Mouse (Mus musculus): Measurements from ENCODE around the gene Akt2. TPM values are rescaled to one million over a fixed set of nuclear protein-coding genes. Genes with fewer than 3 reads are reported as not detected.

Akt2 gene
- polyA plus RNA-seq, 1 experiment = 102 TPM

DNA sequence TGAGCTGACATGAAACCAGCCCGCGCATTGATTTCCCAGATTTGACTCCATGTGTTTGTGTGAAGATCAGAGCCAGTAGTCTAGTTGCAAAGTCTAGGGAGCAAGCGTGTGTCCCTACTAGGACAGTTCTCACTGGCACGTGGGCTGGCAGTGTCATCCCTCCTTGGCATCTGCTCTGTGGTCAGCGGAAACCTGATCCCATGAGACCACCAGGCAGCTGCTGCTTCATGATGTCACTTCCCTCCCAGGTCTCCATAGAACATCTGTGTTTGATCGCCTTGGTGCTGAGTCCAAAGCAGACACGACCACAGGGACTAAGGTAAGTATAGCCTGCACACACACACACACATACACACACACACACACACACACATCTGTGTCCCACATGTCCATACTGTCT lies 12.9 kb upstream of the Akt2 start:
- Histone ChIP-seq H3K79me2 (ENCODE audit: control insufficient read depth, insufficient read depth) (peaks cover 12% of the 10 kb centered on the region), H3ac (ENCODE audit: control insufficient read depth, insufficient read length, low read depth) (no peak overlapping the region), H3K36me3 (ENCODE audit: control insufficient read depth, insufficient read depth) (peaks cover 55% of the 10 kb centered on the region), H3K4me3 (ENCODE audit: insufficient read depth, poor library complexity, severe bottlenecking) (no peak overlapping the region), H3K79me3 (ENCODE audit: low read depth) (no peaks in the 10 kb centered on the region), H3K27me3 (ENCODE audit: control insufficient read depth, insufficient read depth, insufficient read length) (no peaks in the 10 kb centered on the region)
- TF ChIP-seq CEBPB (IDR thresholded peaks at IDR 0.05; ENCODE audit: low read depth) (no peak), MYOG (IDR thresholded peaks at IDR 0.05; ENCODE audit: control insufficient read depth, extremely low read depth, insufficient read length) (no peak), MYOD1 (IDR thresholded peaks at IDR 0.05; ENCODE audit: control insufficient read depth, insufficient read length, low read depth) (peak; percentile 97), CTCF (IDR thresholded peaks at IDR 0.05; ENCODE audit: control insufficient read depth, insufficient read depth, insufficient read length) (no peak), FOSL1 (IDR thresholded peaks at IDR 0.05; ENCODE audit: insufficient read depth, low read length, poor library complexity, severe bottlenecking) (no peak), USF1 (IDR thresholded peaks at IDR 0.05; ENCODE audit: low read depth) (peak; percentile 70), MAX (IDR thresholded peaks at IDR 0.05) (peak; percentile 77)

DNA sequence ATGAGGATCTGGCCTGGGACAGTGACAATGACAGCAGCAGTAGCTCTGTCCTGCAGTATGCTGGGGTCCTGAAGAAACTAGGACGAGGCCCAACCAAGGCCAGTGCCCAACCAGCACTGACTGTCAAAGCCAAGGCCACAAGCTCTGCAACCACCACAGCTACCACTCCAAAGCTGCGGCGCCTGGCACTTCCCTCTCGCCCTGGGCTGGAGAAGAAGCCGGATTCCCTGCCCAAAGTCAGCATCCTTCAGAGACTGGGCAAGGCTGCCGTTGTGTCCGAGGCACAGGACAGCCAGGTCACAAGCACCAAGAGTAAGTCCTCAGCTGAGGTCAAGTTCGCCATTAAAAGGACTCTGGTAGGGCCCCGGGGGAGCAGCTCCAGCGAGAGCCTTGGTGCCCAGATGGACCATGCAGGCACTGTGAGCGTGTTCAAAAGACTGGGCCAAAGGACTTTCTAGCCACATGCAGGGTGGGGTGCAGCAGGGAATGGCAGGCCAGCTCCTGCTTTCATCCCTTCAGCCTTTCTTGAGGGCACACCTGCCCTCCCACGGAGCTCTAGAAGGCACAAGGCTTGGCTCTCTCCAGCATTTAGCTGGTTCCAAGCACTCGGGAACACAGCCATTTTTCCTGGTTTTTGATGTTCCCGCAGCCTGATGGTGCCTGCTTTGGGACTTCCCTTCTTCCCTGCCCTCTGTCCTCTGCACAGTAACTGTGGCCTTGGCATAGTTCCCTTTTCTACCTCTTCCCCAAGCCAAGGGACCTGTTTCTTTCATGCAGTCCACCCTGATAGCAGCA lies 10.8 kb upstream of the Akt2 start:
- no peak overlapping the region for H3K4me3 ChIP-seq (ENCODE audit: insufficient read depth, poor library complexity, severe bottlenecking)
- H3K79me3 ChIP-seq (ENCODE audit: low read depth) = no peaks in the 10 kb centered on the region
- H3K79me2 ChIP-seq (ENCODE audit: control insufficient read depth, insufficient read depth) = peaks cover under 1% of the 10 kb centered on the region
- no peak overlapping the region for H3ac ChIP-seq (ENCODE audit: control insufficient read depth, insufficient read length, low read depth)
- peaks cover 46% of the 10 kb centered on the region for H3K36me3 ChIP-seq (ENCODE audit: control insufficient read depth, insufficient read depth)
- TF ChIP-seq CTCF (IDR thresholded peaks at IDR 0.05; ENCODE audit: control insufficient read depth, insufficient read depth, insufficient read length) (no peak), FOSL1 (IDR thresholded peaks at IDR 0.05; ENCODE audit: insufficient read depth, low read length, poor library complexity, severe bottlenecking) (no peak), MYOG (IDR thresholded peaks at IDR 0.05; ENCODE audit: control insufficient read depth, extremely low read depth, insufficient read length) (no peak)
- H3K27me3 ChIP-seq (ENCODE audit: control insufficient read depth, insufficient read depth, insufficient read length) = no peaks in the 10 kb centered on the region

DNA sequence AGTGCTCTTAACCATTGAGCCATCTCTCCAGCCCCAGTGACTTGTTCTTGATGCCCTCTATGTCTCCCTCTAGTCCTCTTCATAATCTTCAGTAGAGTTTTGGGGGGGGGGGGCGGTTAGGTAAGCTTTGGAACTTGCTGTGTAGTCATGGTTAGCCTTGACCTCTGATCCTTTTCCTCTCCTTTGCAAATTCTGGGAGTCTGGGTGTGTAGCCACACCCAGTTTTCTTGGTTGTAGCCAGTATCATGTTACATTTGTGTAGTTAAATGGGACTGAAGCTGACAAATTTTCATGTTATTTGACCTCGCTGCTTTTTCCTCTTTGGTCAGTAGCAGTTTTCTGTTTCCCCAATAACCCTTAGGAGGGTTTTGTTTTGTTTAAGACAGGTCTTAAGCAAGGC lies 4.5 kb upstream of the Akt2 start:
- H3ac ChIP-seq (ENCODE audit: control insufficient read depth, insufficient read length, low read depth) = no peak overlapping the region
- peaks cover 1% of the 10 kb centered on the region for H3K36me3 ChIP-seq (ENCODE audit: control insufficient read depth, insufficient read depth)
- no peaks in the 10 kb centered on the region for H3K27me3 ChIP-seq (ENCODE audit: control insufficient read depth, insufficient read depth, insufficient read length)
- no peaks in the 10 kb centered on the region for H3K79me3 ChIP-seq (ENCODE audit: low read depth)
- peaks cover 3% of the 10 kb centered on the region for H3K79me2 ChIP-seq (ENCODE audit: control insufficient read depth, insufficient read depth)
- H3K4me3 ChIP-seq (ENCODE audit: insufficient read depth, poor library complexity, severe bottlenecking) = no peak overlapping the region
- TF ChIP-seq MAX (IDR thresholded peaks at IDR 0.05) (no peak), MYOG (IDR thresholded peaks at IDR 0.05; ENCODE audit: control insufficient read depth, extremely low read depth, insufficient read length) (no peak), MYOD1 (IDR thresholded peaks at IDR 0.05; ENCODE audit: control insufficient read depth, insufficient read length, low read depth) (no peak), USF1 (IDR thresholded peaks at IDR 0.05; ENCODE audit: low read depth) (no peak), CEBPB (IDR thresholded peaks at IDR 0.05; ENCODE audit: low read depth) (no peak), FOSL1 (IDR thresholded peaks at IDR 0.05; ENCODE audit: insufficient read depth, low read length, poor library complexity, severe bottlenecking) (no peak), CTCF (IDR thresholded peaks at IDR 0.05; ENCODE audit: control insufficient read depth, insufficient read depth, insufficient read length) (no peak)

DNA sequence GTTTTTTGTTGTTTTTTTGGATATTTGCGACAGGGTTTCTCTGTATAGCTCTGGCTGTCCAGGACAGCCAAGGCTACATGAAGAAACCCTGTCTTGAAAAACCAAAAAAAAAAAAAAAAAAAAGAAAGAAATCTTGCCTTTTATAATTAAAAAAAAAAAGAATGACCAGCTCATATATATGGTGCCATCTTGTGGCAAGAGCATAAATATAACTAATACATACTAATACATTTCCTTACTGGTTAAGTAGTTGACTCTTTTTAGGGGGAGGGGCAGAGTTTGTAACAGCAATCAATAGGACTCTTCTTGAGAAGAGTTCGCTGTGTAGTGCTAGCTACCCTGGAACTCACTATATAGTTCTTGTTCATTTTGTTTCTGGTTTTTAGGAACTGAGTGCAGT lies 3.6 kb upstream of the Akt2 start:
- Histone ChIP-seq H3K4me3 (ENCODE audit: insufficient read depth, poor library complexity, severe bottlenecking) (no peak overlapping the region), H3ac (ENCODE audit: control insufficient read depth, insufficient read length, low read depth) (no peak overlapping the region)
- no peak for TF ChIP-seq CTCF (IDR thresholded peaks at IDR 0.05; ENCODE audit: control insufficient read depth, insufficient read depth, insufficient read length)
- TF ChIP-seq CEBPB (IDR thresholded peaks at IDR 0.05; ENCODE audit: low read depth) = no peak
- no peak for TF ChIP-seq USF1 (IDR thresholded peaks at IDR 0.05; ENCODE audit: low read depth)
- TF ChIP-seq MAX (IDR thresholded peaks at IDR 0.05) = no peak
- no peak for TF ChIP-seq MYOD1 (IDR thresholded peaks at IDR 0.05; ENCODE audit: control insufficient read depth, insufficient read length, low read depth)
- no peak for TF ChIP-seq FOSL1 (IDR thresholded peaks at IDR 0.05; ENCODE audit: insufficient read depth, low read length, poor library complexity, severe bottlenecking)
- no peak for TF ChIP-seq MYOG (IDR thresholded peaks at IDR 0.05; ENCODE audit: control insufficient read depth, extremely low read depth, insufficient read length)

DNA sequence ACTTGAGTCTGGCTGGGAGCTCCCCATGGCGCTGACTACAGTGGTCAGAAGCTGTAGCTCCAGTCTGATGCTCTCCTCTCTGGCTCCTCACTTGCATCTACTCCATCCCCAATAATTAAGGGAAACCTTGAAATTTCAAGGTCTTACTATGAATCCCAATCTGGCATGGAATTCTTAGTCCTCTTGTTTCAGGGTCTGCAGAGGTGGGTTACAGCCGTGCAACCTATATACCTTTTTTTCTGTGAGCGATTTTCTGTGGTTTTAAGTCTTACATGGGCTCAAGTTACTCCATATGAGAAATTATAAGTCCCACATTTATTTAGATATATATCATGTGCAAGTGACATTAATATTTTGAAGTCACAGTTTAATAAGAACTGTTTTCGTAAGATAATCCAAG lies 1.3 kb upstream of the Akt2 start:
- Histone ChIP-seq H3K27me3 (ENCODE audit: control insufficient read depth, insufficient read depth, insufficient read length) (no peaks in the 10 kb centered on the region), H3K79me2 (ENCODE audit: control insufficient read depth, insufficient read depth) (peaks cover 35% of the 10 kb centered on the region), H3K79me3 (ENCODE audit: low read depth) (peaks cover 30% of the 10 kb centered on the region), H3K36me3 (ENCODE audit: control insufficient read depth, insufficient read depth) (peaks cover 5% of the 10 kb centered on the region), H3K4me3 (ENCODE audit: insufficient read depth, poor library complexity, severe bottlenecking) (no peak overlapping the region), H3ac (ENCODE audit: control insufficient read depth, insufficient read length, low read depth) (no peak overlapping the region)
- no peak for TF ChIP-seq FOSL1 (IDR thresholded peaks at IDR 0.05; ENCODE audit: insufficient read depth, low read length, poor library complexity, severe bottlenecking)
- TF ChIP-seq MAX (IDR thresholded peaks at IDR 0.05) = no peak
- no peak for TF ChIP-seq CEBPB (IDR thresholded peaks at IDR 0.05; ENCODE audit: low read depth)
- TF ChIP-seq CTCF (IDR thresholded peaks at IDR 0.05; ENCODE audit: control insufficient read depth, insufficient read depth, insufficient read length) = no peak
- TF ChIP-seq MYOD1 (IDR thresholded peaks at IDR 0.05; ENCODE audit: control insufficient read depth, insufficient read length, low read depth) = no peak
- no peak for TF ChIP-seq MYOG (IDR thresholded peaks at IDR 0.05; ENCODE audit: control insufficient read depth, extremely low read depth, insufficient read length)
- TF ChIP-seq USF1 (IDR thresholded peaks at IDR 0.05; ENCODE audit: low read depth) = no peak

More for the DNA sequence above, 3.6 kb upstream of the Akt2 start:
- Histone ChIP-seq H3K79me3 (ENCODE audit: low read depth) (peaks cover 8% of the 10 kb centered on the region), H3K36me3 (ENCODE audit: control insufficient read depth, insufficient read depth) (no peaks in the 10 kb centered on the region), H3K79me2 (ENCODE audit: control insufficient read depth, insufficient read depth) (peaks cover 12% of the 10 kb centered on the region), H3K27me3 (ENCODE audit: control insufficient read depth, insufficient read depth, insufficient read length) (no peaks in the 10 kb centered on the region)

All from C2C12 (cell line).